Mouse (Mus musculus): ENCODE results near the gene Brap. TPM values are rescaled to one million over a fixed set of nuclear protein-coding genes. Genes with fewer than 3 reads are reported as not detected.
A peak's percentile ranks its signal among the peaks of the same experiment; 100 is the strongest.
"Not testable (repeated sequence)": the region's sequence is repeated elsewhere in the genome, so short reads cannot be mapped to it uniquely, and the experiment has no call there.

Brap gene
- polyA plus RNA-seq, 1 experiment, result 31.9 TPM

DNA sequence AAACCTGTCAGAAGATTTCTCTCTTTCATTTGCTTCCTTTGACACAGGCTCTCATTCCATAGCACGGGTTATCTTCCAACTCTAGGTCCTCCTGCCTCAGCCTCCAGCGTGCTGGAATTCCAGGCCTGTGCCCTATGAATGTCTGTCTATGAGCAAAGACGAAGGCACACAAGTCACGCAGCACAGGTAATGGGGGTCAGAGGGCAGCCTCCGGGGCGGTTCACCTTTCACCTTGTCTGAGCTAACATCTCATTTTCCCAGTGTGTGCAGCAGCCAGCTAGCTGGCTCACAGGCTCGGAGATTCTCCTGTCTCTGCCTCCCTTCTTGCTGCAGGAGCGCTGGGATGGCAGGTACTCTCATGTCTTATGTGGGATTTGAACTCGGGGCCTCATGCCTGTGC lies 20.8 kb upstream of the Brap start:
- no peak overlapping the region for H3K4me3 ChIP-seq (ENCODE audit: low read depth, low read length)
- H3K27ac ChIP-seq (ENCODE audit: insufficient read depth, low read length), result no peak overlapping the region
- H3K9ac ChIP-seq (ENCODE audit: low read depth, poor library complexity, severe bottlenecking), result no peak overlapping the region
- H3K36me3 ChIP-seq (ENCODE audit: control insufficient read depth, insufficient read depth, low read length, poor library complexity, severe bottlenecking), result no peaks in the 10 kb centered on the region
- H3K4me1 ChIP-seq (ENCODE audit: control insufficient read depth, insufficient read depth, low read length), result peaks cover 3% of the 10 kb centered on the region
- no peaks in the 10 kb centered on the region for H3K9me3 ChIP-seq (replicated peaks; ENCODE audit: control insufficient read depth, insufficient read depth, low read length, poor library complexity, severe bottlenecking)
- H3K27me3 ChIP-seq (ENCODE audit: control insufficient read depth, insufficient read depth, low read length, poor library complexity, severe bottlenecking), result no peaks in the 10 kb centered on the region
- no peak for TF ChIP-seq CTCF (IDR thresholded peaks at IDR 0.05; ENCODE audit: low read depth, low read length)
- TF ChIP-seq EP300 (IDR thresholded peaks at IDR 0.05; ENCODE audit: insufficient read depth, low read depth, low read length), result no peak
- no peak for TF ChIP-seq POLR2A (IDR thresholded peaks at IDR 0.05; ENCODE audit: insufficient read depth, low read length)

DNA sequence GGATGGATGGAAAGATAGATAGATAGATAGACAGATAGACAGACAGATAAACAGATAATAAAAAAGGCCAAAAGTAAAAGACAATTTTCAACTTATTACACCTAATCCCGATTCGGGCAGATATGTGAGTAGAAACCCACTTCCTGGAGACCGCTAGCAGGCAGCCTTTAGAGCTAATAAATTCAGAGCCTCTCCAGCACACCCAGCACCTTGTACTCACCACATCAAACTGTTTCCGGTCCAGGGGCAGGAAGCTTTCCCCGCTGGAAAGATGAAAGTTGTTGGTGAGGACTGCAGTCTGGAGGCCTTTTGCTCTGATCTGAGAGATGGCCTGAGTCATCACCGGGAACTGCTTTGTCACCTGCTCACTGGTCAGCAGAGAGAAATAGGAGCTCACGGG lies 11.2 kb upstream of the Brap start:
- no peak for TF ChIP-seq POLR2A (IDR thresholded peaks at IDR 0.05; ENCODE audit: insufficient read depth, low read length)
- no peak overlapping the region for H3K9ac ChIP-seq (ENCODE audit: low read depth, poor library complexity, severe bottlenecking)
- H3K27ac ChIP-seq (ENCODE audit: insufficient read depth, low read length), result no peak overlapping the region
- no peaks in the 10 kb centered on the region for H3K27me3 ChIP-seq (ENCODE audit: control insufficient read depth, insufficient read depth, low read length, poor library complexity, severe bottlenecking)
- no peak overlapping the region for H3K4me3 ChIP-seq (ENCODE audit: low read depth, low read length)
- H3K9me3 ChIP-seq (replicated peaks; ENCODE audit: control insufficient read depth, insufficient read depth, low read length, poor library complexity, severe bottlenecking), result no peaks in the 10 kb centered on the region
- H3K36me3 ChIP-seq (ENCODE audit: control insufficient read depth, insufficient read depth, low read length, poor library complexity, severe bottlenecking), result no peaks in the 10 kb centered on the region
- H3K4me1 ChIP-seq (ENCODE audit: control insufficient read depth, insufficient read depth, low read length), result no peaks in the 10 kb centered on the region

DNA sequence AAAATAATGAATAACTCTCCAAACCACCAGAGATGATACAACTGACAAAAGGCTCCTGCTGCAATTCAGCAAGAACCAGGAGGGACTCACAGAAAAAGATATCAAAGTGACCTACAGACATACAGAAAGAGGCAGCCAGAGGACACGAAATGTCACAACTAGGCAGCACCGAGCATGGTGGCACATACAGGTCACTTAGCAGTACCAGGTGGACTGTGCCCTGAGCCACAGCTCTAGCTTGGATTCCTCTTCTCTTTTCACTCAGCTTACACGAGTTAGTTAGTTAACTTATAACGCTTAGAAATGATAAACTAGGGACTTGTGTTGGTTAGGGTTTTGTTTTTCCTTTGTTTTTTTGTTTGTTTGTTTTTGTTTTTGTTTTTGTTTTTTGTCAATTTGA lies 5.8 kb upstream of the Brap start:
- Histone ChIP-seq H3K4me3 (ENCODE audit: low read depth, low read length) (no peak overlapping the region), H3K4me1 (ENCODE audit: control insufficient read depth, insufficient read depth, low read length) (no peaks in the 10 kb centered on the region), H3K36me3 (ENCODE audit: control insufficient read depth, insufficient read depth, low read length, poor library complexity, severe bottlenecking) (no peaks in the 10 kb centered on the region), H3K9me3 (replicated peaks; ENCODE audit: control insufficient read depth, insufficient read depth, low read length, poor library complexity, severe bottlenecking) (no peaks in the 10 kb centered on the region), H3K27ac (ENCODE audit: insufficient read depth, low read length) (no peak overlapping the region), H3K27me3 (ENCODE audit: control insufficient read depth, insufficient read depth, low read length, poor library complexity, severe bottlenecking) (no peaks in the 10 kb centered on the region), H3K9ac (ENCODE audit: low read depth, poor library complexity, severe bottlenecking) (no peak overlapping the region)
- TF ChIP-seq CTCF (IDR thresholded peaks at IDR 0.05; ENCODE audit: low read depth, low read length), result no peak
- no peak for TF ChIP-seq POLR2A (IDR thresholded peaks at IDR 0.05; ENCODE audit: insufficient read depth, low read length)
- no peak for TF ChIP-seq EP300 (IDR thresholded peaks at IDR 0.05; ENCODE audit: insufficient read depth, low read depth, low read length)

DNA sequence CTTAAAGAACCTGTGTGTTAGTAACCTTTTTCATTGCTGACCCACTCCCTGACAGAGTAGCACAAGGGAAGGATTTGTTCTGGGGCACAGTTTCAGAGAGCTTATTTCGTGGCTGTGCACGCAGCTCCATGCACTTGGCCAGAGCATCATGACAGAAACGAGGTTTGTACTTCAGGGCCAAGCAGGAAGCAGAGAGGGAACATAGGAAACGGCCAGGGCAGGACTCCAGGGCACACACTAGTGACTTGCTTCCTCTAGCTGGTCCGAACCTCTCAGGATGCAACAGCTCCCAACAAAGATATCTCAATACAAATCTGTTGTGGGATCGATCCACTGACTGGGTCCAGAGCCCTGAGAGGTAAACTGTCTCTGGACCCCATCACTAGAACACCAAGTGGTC lies 3.5 kb upstream of the Brap start:
- not testable (repeated sequence) for H3K4me3 ChIP-seq (ENCODE audit: low read depth, low read length); H3K36me3 ChIP-seq (ENCODE audit: control insufficient read depth, insufficient read depth, low read length, poor library complexity, severe bottlenecking); H3K9ac ChIP-seq (ENCODE audit: low read depth, poor library complexity, severe bottlenecking); H3K4me1 ChIP-seq (ENCODE audit: control insufficient read depth, insufficient read depth, low read length); H3K27ac ChIP-seq (ENCODE audit: insufficient read depth, low read length); H3K9me3 ChIP-seq (replicated peaks; ENCODE audit: control insufficient read depth, insufficient read depth, low read length, poor library complexity, severe bottlenecking); H3K27me3 ChIP-seq (ENCODE audit: control insufficient read depth, insufficient read depth, low read length, poor library complexity, severe bottlenecking)

DNA sequence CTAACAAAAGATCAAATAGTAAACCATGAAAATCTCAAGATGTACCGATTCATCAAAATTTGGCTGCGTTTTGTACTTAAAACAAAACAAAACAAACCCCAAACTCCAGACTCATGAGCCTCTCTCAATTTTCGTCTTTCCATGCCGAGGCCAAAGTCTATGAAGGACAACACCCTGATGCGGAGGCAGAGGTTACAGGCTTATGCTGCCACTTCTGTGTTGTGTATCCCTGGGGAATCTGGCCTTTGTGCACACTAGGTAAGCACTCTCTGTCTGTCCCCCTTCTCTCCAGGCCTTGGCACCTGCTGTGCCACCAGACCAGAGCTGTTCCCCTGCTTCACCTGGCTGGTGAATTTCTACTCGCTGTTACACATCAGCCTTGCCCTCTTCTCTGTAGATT lies 2.7 kb upstream of the Brap start:
- H3K4me3 ChIP-seq (ENCODE audit: low read depth, low read length); H3K27me3 ChIP-seq (ENCODE audit: control insufficient read depth, insufficient read depth, low read length, poor library complexity, severe bottlenecking); H3K9ac ChIP-seq (ENCODE audit: low read depth, poor library complexity, severe bottlenecking); H3K27ac ChIP-seq (ENCODE audit: insufficient read depth, low read length); H3K4me1 ChIP-seq (ENCODE audit: control insufficient read depth, insufficient read depth, low read length); H3K36me3 ChIP-seq (ENCODE audit: control insufficient read depth, insufficient read depth, low read length, poor library complexity, severe bottlenecking); H3K9me3 ChIP-seq (replicated peaks; ENCODE audit: control insufficient read depth, insufficient read depth, low read length, poor library complexity, severe bottlenecking): not testable (repeated sequence)

DNA sequence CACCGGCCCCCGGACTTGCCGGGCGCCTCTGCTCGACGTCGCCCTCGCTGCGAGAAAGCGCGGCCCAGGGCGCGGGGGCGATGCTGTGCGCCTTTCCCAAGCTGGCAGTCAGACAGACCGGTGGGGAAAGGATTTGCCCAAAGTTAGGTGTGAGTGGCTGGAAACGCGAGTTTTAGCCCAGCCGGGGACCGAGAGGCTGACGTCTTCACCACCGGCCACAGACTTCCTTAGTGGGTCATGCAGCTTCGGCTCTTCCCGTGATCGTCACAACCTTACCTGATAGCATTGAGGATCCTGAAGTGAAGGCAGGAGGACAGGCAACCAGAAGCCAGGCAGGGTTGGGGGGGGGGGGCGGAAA lies 513 bp downstream of the Brap start:
- TF ChIP-seq CTCF (IDR thresholded peaks at IDR 0.05; ENCODE audit: low read depth, low read length), result no peak
- no peak for TF ChIP-seq POLR2A (IDR thresholded peaks at IDR 0.05; ENCODE audit: insufficient read depth, low read length)
- no peak for TF ChIP-seq EP300 (IDR thresholded peaks at IDR 0.05; ENCODE audit: insufficient read depth, low read depth, low read length)
- H3K27me3 ChIP-seq (ENCODE audit: control insufficient read depth, insufficient read depth, low read length, poor library complexity, severe bottlenecking), result no peaks in the 10 kb centered on the region
- H3K9ac ChIP-seq (ENCODE audit: low read depth, poor library complexity, severe bottlenecking), result peak overlapping the region; percentile 85
- H3K4me3 ChIP-seq (ENCODE audit: low read depth, low read length), result peak overlapping the region; percentile 95
- H3K27ac ChIP-seq (ENCODE audit: insufficient read depth, low read length), result no peak overlapping the region
- no peaks in the 10 kb centered on the region for H3K4me1 ChIP-seq (ENCODE audit: control insufficient read depth, insufficient read depth, low read length)
- peaks cover 8% of the 10 kb centered on the region; the same call in 1 of the 2 replicates for H3K36me3 ChIP-seq (ENCODE audit: control insufficient read depth, insufficient read depth, low read length, poor library complexity, severe bottlenecking)
- H3K9me3 ChIP-seq (replicated peaks; ENCODE audit: control insufficient read depth, insufficient read depth, low read length, poor library complexity, severe bottlenecking), result no peaks in the 10 kb centered on the region

DNA sequence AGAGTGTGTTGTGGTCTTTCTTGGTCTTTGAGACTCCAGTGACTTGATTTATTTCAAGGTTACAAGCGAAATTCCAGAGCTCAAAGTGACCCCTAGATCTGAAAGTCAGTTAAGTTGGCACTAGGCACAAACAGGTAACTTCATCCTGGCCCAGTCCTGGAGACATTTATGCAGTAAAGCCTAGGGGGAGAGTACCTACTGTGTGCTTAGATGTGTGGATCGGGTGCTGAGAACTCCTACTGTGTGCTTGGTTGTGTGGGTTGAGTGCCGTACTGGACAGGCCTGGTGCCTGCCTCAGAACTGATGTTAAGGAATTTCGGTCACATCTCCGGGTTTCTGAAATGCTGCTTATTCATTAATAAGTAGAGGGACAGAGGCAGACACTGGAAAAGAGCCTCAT lies 1.1 kb downstream of the Brap start:
- Histone ChIP-seq H3K27ac (ENCODE audit: insufficient read depth, low read length) (no peak overlapping the region), H3K9me3 (replicated peaks; ENCODE audit: control insufficient read depth, insufficient read depth, low read length, poor library complexity, severe bottlenecking) (no peaks in the 10 kb centered on the region), H3K4me1 (ENCODE audit: control insufficient read depth, insufficient read depth, low read length) (peaks cover 2% of the 10 kb centered on the region), H3K9ac (ENCODE audit: low read depth, poor library complexity, severe bottlenecking) (peak overlapping the region; percentile 85; the same call in 1 of the 2 replicates), H3K4me3 (ENCODE audit: low read depth, low read length) (peak overlapping the region; percentile 95; the same call in 1 of the 2 replicates), H3K27me3 (ENCODE audit: control insufficient read depth, insufficient read depth, low read length, poor library complexity, severe bottlenecking) (no peaks in the 10 kb centered on the region), H3K36me3 (ENCODE audit: control insufficient read depth, insufficient read depth, low read length, poor library complexity, severe bottlenecking) (peaks cover 8% of the 10 kb centered on the region; the same call in 1 of the 2 replicates)
- TF ChIP-seq CTCF (IDR thresholded peaks at IDR 0.05; ENCODE audit: low read depth, low read length) (no peak), EP300 (IDR thresholded peaks at IDR 0.05; ENCODE audit: insufficient read depth, low read depth, low read length) (no peak), POLR2A (IDR thresholded peaks at IDR 0.05; ENCODE audit: insufficient read depth, low read length) (no peak)
